Mouse (Mus musculus): Measurements from ENCODE around the gene Zbtb18. TPM values are rescaled to one million over a fixed set of nuclear protein-coding genes. Genes with fewer than 3 reads are reported as not detected.

Gene Zbtb18
- polyA plus RNA-seq, 1 experiment: 54.3 TPM

- Histone ChIP-seq H3K79me2 (ENCODE audit: control insufficient read depth, insufficient read depth) (peaks cover 19% of the 10 kb centered on the region), H3K4me3 (no peak overlapping the region), H3K27me3 (ENCODE audit: control insufficient read depth, insufficient read depth, insufficient read length) (no peaks in the 10 kb centered on the region), H3K36me3 (ENCODE audit: control insufficient read depth, insufficient read depth) (peaks cover 15% of the 10 kb centered on the region), H3K4me2 (ENCODE audit: low read depth) (no peak overlapping the region), H3ac (ENCODE audit: control insufficient read depth, insufficient read length) (no peak overlapping the region)
- TF ChIP-seq E2F4 (IDR thresholded peaks at IDR 0.05; ENCODE audit: insufficient read depth): no peak
- no peak for TF ChIP-seq MYOG (IDR thresholded peaks at IDR 0.05; ENCODE audit: control insufficient read depth in 1 of 3, insufficient read depth in 1 of 3, insufficient read length in 2 of 3, low read depth in 2 of 3)
- no peak for TF ChIP-seq POLR2A (IDR thresholded peaks at IDR 0.05; ENCODE audit: insufficient read length, low read depth)
- no peak for TF ChIP-seq CEBPB (IDR thresholded peaks at IDR 0.05; ENCODE audit: insufficient read depth, poor library complexity, severe bottlenecking)
Observed at GRCm38 (mm10) chr1:177453806-177454205, 11.7 kb downstream of the Zbtb18 start.

DNA sequence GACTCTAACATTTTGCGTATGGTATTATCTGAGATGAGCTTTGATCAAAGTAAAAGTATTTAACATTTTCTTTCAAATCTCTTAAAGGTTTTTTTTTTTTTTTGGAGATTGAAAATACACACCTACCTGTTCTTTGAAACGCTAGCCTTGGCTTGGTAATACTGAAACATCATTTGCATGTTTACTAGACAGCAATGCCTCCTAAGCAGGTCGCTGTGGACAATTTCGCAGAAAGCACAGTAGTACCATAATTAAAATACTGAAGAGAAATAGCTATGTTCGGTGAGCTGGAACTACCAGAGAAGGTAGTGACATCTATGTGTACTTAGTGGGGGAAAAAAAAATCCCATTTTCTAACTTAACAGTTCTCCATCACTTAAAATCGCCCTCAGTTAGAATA, 12.3 kb downstream of the Zbtb18 start:
- Histone ChIP-seq H3ac (ENCODE audit: control insufficient read depth, insufficient read length) (no peak overlapping the region), H3K79me2 (ENCODE audit: control insufficient read depth, insufficient read depth) (peaks cover 12% of the 10 kb centered on the region), H3K27me3 (ENCODE audit: control insufficient read depth, insufficient read depth, insufficient read length) (no peaks in the 10 kb centered on the region), H3K36me3 (ENCODE audit: control insufficient read depth, insufficient read depth) (peaks cover 9% of the 10 kb centered on the region), H3K4me2 (ENCODE audit: low read depth) (no peak overlapping the region), H3K4me3 (no peak overlapping the region)
- TF ChIP-seq USF1 (IDR thresholded peaks at IDR 0.05; ENCODE audit: low read depth): no peak

GRCm38 (mm10) chr1:177455466-177455865, 13.3 kb downstream of the Zbtb18 start:
- peaks cover 7% of the 10 kb centered on the region for H3K79me2 ChIP-seq (ENCODE audit: control insufficient read depth, insufficient read depth)
- peaks cover 6% of the 10 kb centered on the region for H3K36me3 ChIP-seq (ENCODE audit: control insufficient read depth, insufficient read depth)
- no peak overlapping the region for H3ac ChIP-seq (ENCODE audit: control insufficient read depth, insufficient read length)
- no peak overlapping the region for H3K4me3 ChIP-seq
- no peaks in the 10 kb centered on the region for H3K27me3 ChIP-seq (ENCODE audit: control insufficient read depth, insufficient read depth, insufficient read length)
- H3K4me2 ChIP-seq (ENCODE audit: low read depth): no peak overlapping the region
- no peak for TF ChIP-seq POLR2AphosphoS2 (IDR thresholded peaks at IDR 0.05; ENCODE audit: insufficient read length, low read depth)
- no peak for TF ChIP-seq TCF12 (IDR thresholded peaks at IDR 0.05; ENCODE audit: insufficient read depth, poor library complexity, severe bottlenecking)
- TF ChIP-seq MYOD1 (IDR thresholded peaks at IDR 0.05; ENCODE audit: control insufficient read depth in 1 of 3, insufficient read length in 2 of 3, low read depth in 2 of 3): no peak
- TF ChIP-seq E2F4 (IDR thresholded peaks at IDR 0.05; ENCODE audit: insufficient read depth): no peak
- no peak for TF ChIP-seq SRF (IDR thresholded peaks at IDR 0.05; ENCODE audit: control insufficient read depth, insufficient read length, low read depth)
- TF ChIP-seq CEBPB (IDR thresholded peaks at IDR 0.05; ENCODE audit: insufficient read depth, poor library complexity, severe bottlenecking): no peak
- no peak for TF ChIP-seq MYOG (IDR thresholded peaks at IDR 0.05; ENCODE audit: control insufficient read depth in 1 of 3, insufficient read depth in 1 of 3, insufficient read length in 2 of 3, low read depth in 2 of 3)
- no peak for TF ChIP-seq REST (IDR thresholded peaks at IDR 0.05; ENCODE audit: insufficient read depth, insufficient read length)
- TF ChIP-seq TCF3 (IDR thresholded peaks at IDR 0.05; ENCODE audit: insufficient read length, low read depth): no peak
- TF ChIP-seq POLR2A (IDR thresholded peaks at IDR 0.05; ENCODE audit: insufficient read length, low read depth): no peak
- TF ChIP-seq MAX (IDR thresholded peaks at IDR 0.05; ENCODE audit: low read depth): no peak
- no peak for TF ChIP-seq USF1 (IDR thresholded peaks at IDR 0.05; ENCODE audit: low read depth)

DNA sequence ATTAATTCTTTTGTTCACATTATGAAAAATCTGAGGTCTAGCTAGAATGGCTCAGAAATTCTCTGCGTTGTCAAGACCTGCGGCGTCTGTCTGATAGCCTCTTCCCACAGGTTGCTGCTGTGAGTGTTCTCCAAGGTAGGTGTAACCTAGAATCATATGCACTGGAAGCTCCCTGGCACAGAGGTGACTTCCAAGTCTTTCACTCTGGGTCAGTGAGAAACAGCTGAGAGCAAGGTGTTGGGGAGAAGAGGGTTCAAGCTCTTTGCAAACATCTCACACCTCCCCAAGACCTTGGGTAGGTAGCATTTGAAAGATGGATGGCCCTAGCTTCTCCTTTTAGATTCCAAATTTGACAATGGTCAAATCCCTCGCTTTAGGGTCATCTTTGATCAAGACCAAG, 14.1 kb downstream of the Zbtb18 start:
- no peak overlapping the region for H3K4me3 ChIP-seq
- H3K27me3 ChIP-seq (ENCODE audit: control insufficient read depth, insufficient read depth, insufficient read length): no peaks in the 10 kb centered on the region
- H3ac ChIP-seq (ENCODE audit: control insufficient read depth, insufficient read length): no peak overlapping the region
- TF ChIP-seq POLR2A (IDR thresholded peaks at IDR 0.05; ENCODE audit: insufficient read length, low read depth) (no peak), SRF (IDR thresholded peaks at IDR 0.05; ENCODE audit: control insufficient read depth, insufficient read length, low read depth) (no peak), E2F4 (IDR thresholded peaks at IDR 0.05; ENCODE audit: insufficient read depth) (no peak), TCF3 (IDR thresholded peaks at IDR 0.05; ENCODE audit: insufficient read length, low read depth) (no peak), POLR2AphosphoS2 (IDR thresholded peaks at IDR 0.05; ENCODE audit: insufficient read length, low read depth) (no peak), REST (IDR thresholded peaks at IDR 0.05; ENCODE audit: insufficient read depth, insufficient read length) (no peak), MAX (IDR thresholded peaks at IDR 0.05; ENCODE audit: low read depth) (no peak), MYOG (IDR thresholded peaks at IDR 0.05; ENCODE audit: control insufficient read depth in 1 of 3, insufficient read depth in 1 of 3, insufficient read length in 2 of 3, low read depth in 2 of 3) (no peak), TCF12 (IDR thresholded peaks at IDR 0.05; ENCODE audit: insufficient read depth, poor library complexity, severe bottlenecking) (no peak), USF1 (IDR thresholded peaks at IDR 0.05; ENCODE audit: low read depth) (no peak), MYOD1 (IDR thresholded peaks at IDR 0.05; ENCODE audit: control insufficient read depth in 1 of 3, insufficient read length in 2 of 3, low read depth in 2 of 3) (no peak), CEBPB (IDR thresholded peaks at IDR 0.05; ENCODE audit: insufficient read depth, poor library complexity, severe bottlenecking) (no peak)
- no peak overlapping the region for H3K4me2 ChIP-seq (ENCODE audit: low read depth)
- H3K79me2 ChIP-seq (ENCODE audit: control insufficient read depth, insufficient read depth): no peaks in the 10 kb centered on the region
- peaks cover under 1% of the 10 kb centered on the region for H3K36me3 ChIP-seq (ENCODE audit: control insufficient read depth, insufficient read depth)

- H3K79me2 ChIP-seq (ENCODE audit: control insufficient read depth, insufficient read depth): no peaks in the 10 kb centered on the region
- H3ac ChIP-seq (ENCODE audit: control insufficient read depth, insufficient read length): no peak overlapping the region
- no peaks in the 10 kb centered on the region for H3K27me3 ChIP-seq (ENCODE audit: control insufficient read depth, insufficient read depth, insufficient read length)
- H3K36me3 ChIP-seq (ENCODE audit: control insufficient read depth, insufficient read depth): no peaks in the 10 kb centered on the region
- TF ChIP-seq REST (IDR thresholded peaks at IDR 0.05; ENCODE audit: insufficient read depth, insufficient read length) (no peak), E2F4 (IDR thresholded peaks at IDR 0.05; ENCODE audit: insufficient read depth) (no peak), POLR2A (IDR thresholded peaks at IDR 0.05; ENCODE audit: insufficient read length, low read depth) (no peak), CEBPB (IDR thresholded peaks at IDR 0.05; ENCODE audit: insufficient read depth, poor library complexity, severe bottlenecking) (no peak), SRF (IDR thresholded peaks at IDR 0.05; ENCODE audit: control insufficient read depth, insufficient read length, low read depth) (no peak), MYOG (IDR thresholded peaks at IDR 0.05; ENCODE audit: control insufficient read depth in 1 of 3, insufficient read depth in 1 of 3, insufficient read length in 2 of 3, low read depth in 2 of 3) (no peak), MAX (IDR thresholded peaks at IDR 0.05; ENCODE audit: low read depth) (no peak), USF1 (IDR thresholded peaks at IDR 0.05; ENCODE audit: low read depth) (no peak), MYOD1 (IDR thresholded peaks at IDR 0.05; ENCODE audit: control insufficient read depth in 1 of 3, insufficient read length in 2 of 3, low read depth in 2 of 3) (no peak), TCF12 (IDR thresholded peaks at IDR 0.05; ENCODE audit: insufficient read depth, poor library complexity, severe bottlenecking) (no peak), POLR2AphosphoS2 (IDR thresholded peaks at IDR 0.05; ENCODE audit: insufficient read length, low read depth) (no peak), TCF3 (IDR thresholded peaks at IDR 0.05; ENCODE audit: insufficient read length, low read depth) (no peak)
- no peak overlapping the region for H3K4me2 ChIP-seq (ENCODE audit: low read depth)
- H3K4me3 ChIP-seq: no peak overlapping the region
Observed at GRCm38 (mm10) chr1:177456772-177457171, 14.6 kb downstream of the Zbtb18 start.
